Mouse (Mus musculus) left cerebral cortex, adult 11 months (tissue): ENCODE results near the gene Nusap1.
"Not testable (repeated sequence)": the region's sequence is repeated elsewhere in the genome, so short reads cannot be mapped to it uniquely, and the experiment has no call there.

Experiments
- DNase-seq: peaks from one replicate; pipeline ENCODE4 v3.0.0; 2022; ENCODE audit warnings: low spot score

Gene Nusap1

DNA sequence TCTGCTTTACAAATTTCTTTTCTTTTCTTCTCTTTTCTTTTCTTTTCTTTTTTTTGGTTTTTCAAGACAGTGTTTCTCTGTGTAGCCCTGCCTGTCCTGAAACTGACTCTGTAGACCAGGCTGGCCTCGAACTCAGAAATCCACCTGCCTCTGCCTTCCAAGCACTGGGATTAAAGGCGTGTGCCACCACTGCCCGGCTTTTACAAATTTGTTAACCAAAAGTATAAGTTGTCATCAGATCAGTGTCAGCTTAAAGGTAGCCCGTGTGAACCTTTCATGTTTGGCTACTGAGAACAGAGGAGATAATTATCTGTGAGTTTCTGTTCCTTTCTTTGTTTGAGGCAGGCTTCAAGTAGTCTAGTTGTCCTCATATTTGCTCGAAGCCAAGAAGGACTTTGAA lies 26.2 kb downstream of the Nusap1 start:
- DNase-seq, result no peak

DNA sequence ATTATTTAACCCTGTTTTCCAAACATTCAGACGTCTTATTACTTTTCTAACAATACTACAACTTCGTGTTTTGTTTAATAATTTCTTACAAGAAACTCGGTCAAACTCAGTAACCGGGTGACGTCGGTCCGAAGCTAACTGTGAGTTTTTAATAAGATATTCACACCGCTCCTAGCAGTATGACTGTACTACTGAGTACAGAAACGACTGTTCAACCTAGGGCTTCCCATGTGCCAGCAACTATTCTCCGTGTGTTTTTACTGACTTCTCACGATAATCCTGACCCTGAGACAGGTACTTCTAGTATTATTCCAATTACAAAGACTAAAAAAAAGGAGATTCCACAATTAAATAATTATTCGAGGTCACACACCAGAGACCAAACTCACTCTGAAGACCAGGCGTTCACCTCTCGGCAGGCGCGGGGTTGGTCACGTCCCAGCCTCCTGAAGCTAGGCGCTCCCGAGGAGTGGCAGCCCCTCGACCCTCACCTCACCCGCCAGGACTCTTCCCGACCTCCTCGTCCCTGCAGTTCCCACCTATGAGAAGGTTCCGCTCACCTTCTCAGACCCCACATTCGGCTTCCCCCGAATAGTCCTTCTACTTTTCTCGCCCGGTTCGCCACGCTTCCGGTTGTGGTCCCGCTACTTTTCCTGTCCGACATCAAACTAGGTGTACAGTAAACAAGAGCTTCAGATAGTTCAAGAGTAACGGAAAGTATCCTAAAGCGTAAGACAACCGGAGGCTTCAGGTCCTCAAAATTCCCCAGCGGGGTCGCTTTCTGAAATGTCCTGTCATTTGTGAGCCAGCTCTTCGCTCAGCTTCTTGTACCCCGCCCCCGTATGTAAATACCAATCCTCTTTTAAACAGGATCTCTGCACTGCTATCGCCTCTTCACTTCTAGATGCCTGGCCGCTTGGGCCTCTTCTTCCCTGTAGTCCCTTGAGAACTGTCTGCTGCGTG lies 44.4 kb downstream of the Nusap1 start, which contains the start of gene Ndufaf1:
Gene Ndufaf1 (minus strand): TSS at position 608 of the 963 bp plus-strand sequence.
- peak; percentile 65 for DNase-seq

DNA sequence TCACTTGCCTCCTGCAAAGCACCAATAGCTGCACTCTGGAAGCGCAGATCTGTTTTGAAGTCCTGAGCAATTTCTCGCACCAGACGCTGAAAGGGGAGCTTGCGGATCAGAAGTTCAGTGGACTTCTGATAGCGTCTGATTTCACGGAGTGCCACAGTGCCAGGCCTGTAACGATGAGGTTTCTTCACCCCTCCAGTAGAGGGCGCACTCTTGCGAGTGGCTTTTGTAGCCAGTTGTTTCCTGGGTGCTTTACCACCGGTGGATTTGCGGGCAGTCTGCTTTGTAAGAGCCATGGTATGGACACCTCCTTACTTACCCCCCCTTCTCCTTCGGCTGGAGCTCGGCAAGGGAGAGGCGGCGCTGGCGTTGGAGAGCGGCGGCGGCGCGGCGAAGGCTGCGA lies 47.6 kb downstream of the Nusap1 start:
- DNase-seq, result not testable (repeated sequence)

DNA sequence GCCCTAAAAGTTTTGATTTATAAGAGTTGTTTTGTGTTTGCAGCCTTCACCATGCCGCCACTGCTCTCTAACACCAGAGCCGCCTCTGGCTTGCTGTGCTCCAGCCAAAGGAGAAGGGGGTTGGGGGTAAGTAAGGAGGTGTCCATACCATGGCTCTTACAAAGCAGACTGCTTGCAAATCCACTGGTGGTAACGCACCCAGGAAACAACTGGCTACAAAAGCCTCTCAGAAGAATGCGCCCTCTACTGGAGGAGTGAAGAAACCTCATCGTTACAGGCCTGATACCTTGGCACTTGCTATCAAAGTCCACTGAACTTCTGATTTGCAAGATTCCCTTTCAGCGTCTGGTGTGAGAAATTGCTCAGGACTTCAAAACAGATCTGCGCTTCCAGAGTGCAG lies 50.9 kb downstream of the Nusap1 start:
- no peak for DNase-seq

DNA sequence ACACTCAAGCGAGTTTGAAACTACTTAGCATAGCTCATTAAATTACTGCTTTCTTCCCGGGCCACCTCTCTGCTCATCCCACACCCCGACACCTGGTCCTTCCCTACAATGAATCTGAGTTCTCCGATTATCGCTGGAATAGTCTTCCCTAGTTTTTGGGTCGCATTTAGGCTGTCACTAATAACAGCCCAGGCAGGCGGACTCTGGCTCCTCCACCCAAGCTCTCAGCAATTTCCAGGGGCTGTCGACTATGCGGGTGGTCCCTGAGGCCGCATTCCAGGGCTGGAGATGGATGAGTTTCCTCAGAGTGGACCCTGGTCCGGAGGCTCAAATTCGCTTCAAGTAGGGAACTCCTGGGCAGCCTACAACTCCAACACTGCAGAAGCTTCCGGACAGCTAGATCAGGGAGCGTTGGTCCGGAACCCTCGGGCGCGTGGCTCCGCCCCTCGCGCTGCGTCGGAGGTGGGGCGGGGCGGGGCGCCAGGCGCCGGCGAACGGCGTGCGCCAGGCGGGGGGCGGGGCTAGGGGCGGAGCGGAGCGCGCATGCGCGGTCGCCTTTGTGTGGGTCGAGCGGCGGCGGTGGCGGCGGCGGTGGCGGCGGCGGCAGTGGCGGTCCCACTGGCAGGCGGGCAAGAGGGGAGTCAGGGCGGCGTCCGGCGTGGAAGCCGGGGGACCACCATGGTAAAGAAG lies 56.6 kb downstream of the Nusap1 start, which contains the start of gene Rtf1:
Gene Rtf1 (plus strand): TSS at position 544 of the 690 bp plus-strand sequence.
- peak; percentile 84 for DNase-seq

DNA sequence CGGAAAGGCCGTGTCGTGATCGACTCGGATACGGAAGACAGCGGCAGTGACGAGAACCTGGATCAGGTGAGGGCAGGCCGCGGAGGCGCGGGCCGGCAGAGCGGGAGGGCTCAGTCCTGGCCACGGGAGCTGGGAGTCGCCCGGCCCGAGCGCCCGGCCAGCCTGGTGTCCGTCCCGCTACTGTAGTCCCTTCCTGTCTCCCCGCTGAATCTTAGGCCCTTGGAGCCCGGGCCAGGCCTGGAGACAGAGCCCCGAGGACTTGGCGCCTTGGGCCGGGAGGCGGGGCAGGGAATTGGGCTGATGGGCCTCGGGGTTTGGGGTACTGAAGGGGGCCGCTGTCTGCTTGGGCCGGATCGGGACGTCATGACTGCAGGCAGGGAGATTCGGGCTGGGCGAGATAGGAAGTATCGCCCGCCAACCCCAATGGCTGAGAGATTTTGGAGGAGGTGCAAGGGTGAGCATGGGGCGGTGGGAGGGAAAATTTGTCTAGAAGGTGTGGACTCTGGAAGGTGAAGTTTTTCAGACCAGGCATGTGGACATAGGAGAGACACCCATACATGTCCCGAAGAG lies 57.2 kb downstream of the Nusap1 start:
- no peak for DNase-seq

DNA sequence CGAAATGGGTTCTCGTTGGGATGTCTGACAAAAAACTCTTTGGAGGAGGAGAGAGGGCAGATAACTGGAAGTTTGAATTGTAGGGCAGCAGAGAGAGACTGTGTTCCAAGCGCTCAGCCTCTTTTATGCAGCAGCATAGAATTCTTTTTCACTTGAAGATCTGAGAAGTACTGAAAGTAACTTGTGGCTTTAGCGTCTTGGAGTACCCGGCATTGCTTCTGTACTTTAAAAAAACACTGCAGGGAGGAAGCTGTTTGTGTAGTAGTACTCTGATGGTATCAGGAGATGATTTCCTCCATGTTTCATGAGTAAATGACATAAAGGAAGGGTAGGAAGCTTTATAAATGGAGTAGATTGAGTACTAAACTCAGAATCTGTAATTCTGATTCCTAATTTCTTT lies 57.7 kb downstream of the Nusap1 start:
- no peak for DNase-seq

DNA sequence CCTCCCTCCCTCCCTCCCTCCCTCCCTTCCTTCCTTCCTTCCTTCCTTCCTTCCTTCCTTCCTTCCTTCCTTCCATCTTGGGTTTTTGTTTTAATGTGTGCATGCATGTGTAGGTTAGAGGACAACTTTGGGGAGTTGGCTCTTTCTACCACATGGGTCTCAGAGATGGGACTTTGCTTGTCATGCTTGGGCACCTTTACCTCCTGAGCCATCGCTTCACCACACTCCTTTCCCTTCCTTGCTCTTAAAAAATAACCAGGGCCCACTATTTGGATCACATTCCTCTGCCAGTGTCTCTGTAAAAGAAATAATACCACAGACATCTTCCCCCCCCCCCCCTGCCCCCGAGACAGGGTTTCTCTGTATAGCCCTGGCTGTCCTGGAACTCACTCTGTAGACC lies 65.6 kb downstream of the Nusap1 start:
- DNase-seq, result no peak

DNA sequence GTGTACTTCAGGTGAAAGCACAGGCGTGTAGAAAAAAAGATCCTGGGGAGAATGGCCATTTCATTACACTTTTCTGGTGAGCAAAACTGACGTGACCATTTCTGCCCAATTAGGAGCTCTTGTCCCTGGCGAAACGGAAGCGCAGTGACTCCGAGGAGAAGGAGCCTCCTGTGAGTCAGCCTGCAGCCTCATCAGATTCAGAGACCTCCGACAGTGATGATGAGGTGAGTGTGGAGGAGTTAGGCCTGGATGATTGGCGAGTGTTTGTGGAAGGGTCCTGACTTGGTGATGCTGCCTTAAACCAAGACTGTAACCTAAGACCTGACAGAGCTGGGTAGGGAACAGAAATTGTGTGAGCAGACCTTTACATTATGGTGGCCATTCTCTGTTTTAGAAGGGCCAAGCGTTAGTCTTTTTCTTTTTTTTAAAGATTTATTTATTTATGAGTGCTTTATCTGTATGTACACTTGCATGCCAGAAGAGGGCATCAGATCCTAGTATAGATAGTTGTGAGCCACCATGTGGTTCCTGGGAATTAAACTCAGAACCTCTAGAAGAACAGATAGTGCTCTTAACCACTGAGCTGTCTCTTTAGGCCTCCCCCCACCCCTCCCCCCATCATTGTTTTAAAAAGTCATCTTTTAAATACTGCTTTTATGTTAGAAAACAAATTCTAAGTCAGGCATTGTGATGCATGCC lies 74.1 kb downstream of the Nusap1 start:
- DNase-seq, result no peak

DNA sequence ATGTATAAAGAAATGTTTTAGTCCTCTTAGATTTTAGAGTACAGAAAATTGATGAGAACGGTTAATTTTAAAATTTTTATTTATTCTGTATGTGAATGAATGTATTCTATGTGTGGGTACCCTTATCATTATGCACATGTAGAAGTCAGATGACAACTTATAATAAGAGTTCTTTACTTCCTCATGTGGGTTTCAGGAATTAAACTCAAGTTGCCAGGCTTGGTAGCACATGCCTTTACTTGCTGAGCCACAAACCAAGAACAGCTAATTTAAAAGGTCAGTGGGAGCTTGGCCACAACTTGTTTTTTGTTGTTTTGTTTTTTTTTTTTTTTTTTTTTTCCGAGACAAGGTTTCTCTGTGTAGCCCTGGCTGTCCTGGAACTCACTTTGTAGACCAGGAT lies 76.7 kb downstream of the Nusap1 start:
- DNase-seq, result no peak

DNA sequence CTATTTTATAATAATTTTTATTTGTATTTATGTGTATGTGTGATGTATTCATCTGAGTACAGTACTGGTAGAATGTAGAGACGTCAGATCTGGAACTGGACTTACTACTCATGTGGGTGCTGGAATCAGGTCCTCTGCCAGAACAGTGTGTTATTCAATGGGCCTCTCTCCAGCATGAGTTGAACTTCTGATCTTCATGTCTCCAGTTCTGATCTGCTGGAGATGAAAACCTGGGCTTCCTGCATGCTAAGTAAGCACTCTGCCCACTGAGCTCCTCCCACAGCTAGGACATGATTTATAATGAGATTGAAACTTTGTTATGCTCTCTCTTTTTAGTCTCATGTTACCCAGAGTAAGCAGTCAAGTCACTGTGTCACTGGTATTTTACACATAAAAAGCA lies 78.0 kb downstream of the Nusap1 start:
- no peak for DNase-seq

DNA sequence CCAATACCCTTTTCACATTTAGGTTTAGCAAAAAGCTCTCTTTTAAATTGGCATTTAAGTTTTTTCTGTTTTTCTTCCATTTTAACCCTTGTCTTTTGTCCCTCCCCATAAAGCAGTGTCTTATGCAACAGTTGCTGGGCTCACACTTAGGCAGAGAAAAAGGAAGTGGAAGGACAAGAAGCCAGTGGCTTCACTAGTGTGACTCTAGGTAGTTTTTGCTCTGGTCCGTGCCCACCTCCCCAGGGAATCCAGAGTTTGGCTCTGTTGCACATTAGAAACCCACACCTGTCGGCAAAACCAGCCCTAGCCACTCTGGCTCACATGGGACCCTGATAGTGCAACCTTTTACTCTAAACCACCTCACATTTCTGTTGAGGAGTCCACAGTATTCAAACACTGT lies 80.4 kb downstream of the Nusap1 start:
- DNase-seq, result no peak

DNA sequence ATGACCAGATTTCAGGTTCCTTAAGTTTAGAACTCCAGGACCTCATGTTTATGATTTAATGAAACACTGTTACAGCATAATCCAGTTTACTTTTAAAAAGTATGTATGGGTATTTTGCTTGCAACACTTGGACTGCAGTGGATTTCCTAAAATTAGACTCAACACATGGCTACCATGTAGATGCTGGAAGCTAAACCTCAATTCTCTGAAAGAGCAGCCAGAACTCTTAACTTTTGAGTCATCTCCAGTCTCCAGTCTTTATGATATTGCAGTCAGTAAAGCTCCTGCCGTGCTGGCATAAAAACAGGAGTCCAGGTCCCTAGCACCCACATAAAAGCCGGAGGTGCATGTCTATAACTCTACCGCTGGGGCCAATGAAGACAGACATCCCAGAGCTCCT lies 81.9 kb downstream of the Nusap1 start:
- no peak for DNase-seq
